18 mouse cellular contexts compared by ENCODE assay signal in genomic region chr2:178416970-178417369, GRCm38 (mm10). TPM values are rescaled to one million over a fixed set of nuclear protein-coding genes. Genes with fewer than 3 reads are reported as not detected.
DNase-seq lines count a peak whose midpoint lies in the region; ATAC-seq and TF ChIP-seq lines count a peak whose summit lies in the region.
"Had no signal": no experiment of that assay in that cellular context is flagged by ENCODE, and none has a peak within 500 bp of the region (broad histone marks: within the 10 kb centered on the region; RNA-seq: fewer than 3 reads in every experiment).

No protein-coding gene starts in this region.

- WGBS in heart, embryonic 16.5 days: 61% methylated on average over 4 of the region's 4 CpGs
- WGBS in lung, postnatal 0 days: 71% methylated on average over 4 of the region's 4 CpGs

- no peak for DNase-seq in heart, adult 18-20 months
- peak; percentile 17 for DNase-seq in ES-CJ7 (ENCODE audit: low read depth, low spot score)
- no peak for DNase-seq in kidney, postnatal 4 days
- no peak for DNase-seq in lung, postnatal 0 days (ENCODE audit: low spot score)
- DNase-seq in gastrocnemius, postnatal 10 days: no peak
- DNase-seq: adrenal gland, postnatal 36 days; cerebellum, postnatal 36 days; left cerebral cortex, postnatal 4 days had no signal

- no peak overlapping the region for H3K4me3 ChIP-seq in heart, embryonic 16.5 days (ENCODE audit: low read length)
- no peak overlapping the region for H3K4me3 ChIP-seq in lung, postnatal 0 days (ENCODE audit: low read depth, low read length)
- H3K4me3 ChIP-seq: forebrain, embryonic 13.5 days; kidney, embryonic 15.5 days; midbrain, embryonic 15.5 days; neural tube, embryonic 12.5 days had no signal

- TF ChIP-seq EP300 in lung, postnatal 0 days (IDR thresholded peaks at IDR 0.05): no peak

- H3K4me1 ChIP-seq in heart, embryonic 16.5 days (ENCODE audit: control insufficient read depth, insufficient read depth, low read length): peaks cover 38% of the 10 kb centered on the region
- H3K4me1 ChIP-seq in lung, postnatal 0 days (ENCODE audit: insufficient read depth, low read depth, low read length): peaks cover 7% of the 10 kb centered on the region

- H3K36me3 ChIP-seq in heart, embryonic 16.5 days (ENCODE audit: control insufficient read depth, insufficient read depth): peaks cover 19% of the 10 kb centered on the region
- no peaks in the 10 kb centered on the region for H3K36me3 ChIP-seq in lung, postnatal 0 days (ENCODE audit: insufficient read depth, low read length)
- H3K36me3 ChIP-seq: midbrain, embryonic 15.5 days; neural tube, embryonic 12.5 days had no signal

- no peak for ATAC-seq in heart, embryonic 16.5 days (replicated peaks; ENCODE audit: extremely low read depth, insufficient read depth, low FRiP score)
- ATAC-seq in granulocyte monocyte progenitor cell, adult 5-6 weeks (replicated peaks; ENCODE audit: poor library complexity, severe bottlenecking): peak; percentile 49
- peak; percentile 42 for ATAC-seq in megakaryocyte, adult 5-6 weeks (ENCODE audit: poor library complexity, severe bottlenecking)
- no peak for ATAC-seq in lung, postnatal 0 days
- ATAC-seq: activated CD4-positive, CD25-positive, alpha-beta regulatory T cell, adult 4 months; forebrain, embryonic 13.5 days; midbrain, embryonic 15.5 days had no signal

- H3K4me2 ChIP-seq in heart, embryonic 16.5 days (ENCODE audit: low read depth, low read length): peak overlapping the region; percentile 30; the same call in 1 of the 2 replicates
- H3K4me2 ChIP-seq in lung, postnatal 0 days (replicated peaks; ENCODE audit: low read depth, low read length): no peak overlapping the region
- H3K4me2 ChIP-seq: forebrain, embryonic 13.5 days; kidney, embryonic 15.5 days; midbrain, embryonic 15.5 days; neural tube, embryonic 12.5 days had no signal

- peaks cover 7% of the 10 kb centered on the region for H3K9me3 ChIP-seq in heart, embryonic 16.5 days (replicated peaks; ENCODE audit: control insufficient read depth, low read length)
- H3K9me3 ChIP-seq in lung, postnatal 0 days (ENCODE audit: low read length): no peaks in the 10 kb centered on the region
- H3K9me3 ChIP-seq: forebrain, embryonic 13.5 days; kidney, embryonic 15.5 days; midbrain, embryonic 15.5 days; neural tube, embryonic 12.5 days had no signal

- no peak overlapping the region for H3K9ac ChIP-seq in heart, embryonic 16.5 days (ENCODE audit: low read length)
- no peak overlapping the region for H3K9ac ChIP-seq in lung, postnatal 0 days (replicated peaks; ENCODE audit: low read depth)
- H3K9ac ChIP-seq: forebrain, embryonic 13.5 days; kidney, embryonic 15.5 days; midbrain, embryonic 15.5 days; neural tube, embryonic 12.5 days had no signal

- no peak overlapping the region for H3K27ac ChIP-seq in heart, embryonic 16.5 days (ENCODE audit: low read length)
- no peak overlapping the region for H3K27ac ChIP-seq in lung, postnatal 0 days (ENCODE audit: low read length)
- H3K27ac ChIP-seq: forebrain, embryonic 13.5 days; kidney, embryonic 15.5 days; midbrain, embryonic 15.5 days; neural tube, embryonic 12.5 days had no signal

- H3K27me3 ChIP-seq in heart, embryonic 16.5 days (ENCODE audit: control insufficient read depth, insufficient read depth, low read length): 0 out of 2 replicates have a peak, but pooled peaks cover 2% of the 10 kb centered on the region
- H3K27me3 ChIP-seq in lung, postnatal 0 days (replicated peaks; ENCODE audit: insufficient read depth, low read length): no peaks in the 10 kb centered on the region

- no peak for TF ChIP-seq CTCF in lung, postnatal 0 days (IDR thresholded peaks at IDR 0.05)

RNA-seq across cellular contexts. Expression of gene Fam217b, which starts 2.6 kb away (rescaled TPM):
- 6.6 and 6.8 TPM in 2 replicates for polyA plus RNA-seq in heart, embryonic 16.5 days (2015; fragmentation: Nextera tagmentation; extraction: Ambion mirVana)
- total RNA-seq in heart, adult 18-20 months (2021): 10 to 100 TPM in 1 of 2 experiments, 1 to 10 TPM in 1; 9.1 to 11.4 TPM
- 7.0 and 7.4 TPM in 2 replicates for total RNA-seq in granulocyte monocyte progenitor cell, adult 5-6 weeks (2014; fragmentation: Nextera tagmentation)
- 3.9 and 5.9 TPM in 2 replicates for total RNA-seq in granulocyte monocyte progenitor cell, adult 5-6 weeks (2017)
- total RNA-seq in megakaryocyte, adult 5-6 weeks (2015): 10.2 and 16.0 TPM in 2 replicates
- total RNA-seq in megakaryocyte, adult 5-6 weeks (2017): 5.9 and 8.6 TPM in 2 replicates
- 3.5 and 4.2 TPM in 2 replicates for polyA plus RNA-seq in lung, postnatal 0 days (2015; fragmentation: Nextera tagmentation; extraction: Ambion mirVana)
- total RNA-seq in gastrocnemius, postnatal 10 days (2021): 1 to 10 TPM; 6.4 to 8.2 TPM

RNA-seq across cellular contexts. Expression of gene Ppp1r3d, which starts 2.7 kb away (rescaled TPM):
- 21.0 and 22.9 TPM in 2 replicates for polyA plus RNA-seq in heart, embryonic 16.5 days (2015; fragmentation: Nextera tagmentation; extraction: Ambion mirVana)
- total RNA-seq in heart, adult 18-20 months (2021): 10 to 100 TPM; 10.0 to 10.1 TPM
- 2.4 and 3.2 TPM in 2 replicates for total RNA-seq in granulocyte monocyte progenitor cell, adult 5-6 weeks (2014; fragmentation: Nextera tagmentation)
- 0.73 and 1.0 TPM in 2 replicates for total RNA-seq in granulocyte monocyte progenitor cell, adult 5-6 weeks (2017)
- 7.4 and 7.5 TPM in 2 replicates for total RNA-seq in megakaryocyte, adult 5-6 weeks (2015)
- 5.4 and 5.8 TPM in 2 replicates for total RNA-seq in megakaryocyte, adult 5-6 weeks (2017)
- polyA plus RNA-seq in lung, postnatal 0 days (2015; fragmentation: Nextera tagmentation; extraction: Ambion mirVana): 3.5 and 4.2 TPM in 2 replicates
- total RNA-seq in gastrocnemius, postnatal 10 days (2021): 10 to 100 TPM; 10.3 to 11.6 TPM
- polyA plus RNA-seq: activated CD4-positive, CD25-positive, alpha-beta regulatory T cell, adult 4 months had no signal

RNA-seq across cellular contexts. Expression of gene Sycp2, which starts 9.5 kb away (rescaled TPM):
- polyA plus RNA-seq in heart, embryonic 16.5 days (2015; fragmentation: Nextera tagmentation; extraction: Ambion mirVana): 0.12 and 0.20 TPM in 2 replicates
- total RNA-seq in heart, adult 18-20 months (2021): 1 to 10 TPM in 1 of 2 experiments, under 1 TPM in 1; 0.67 to 1.1 TPM
- total RNA-seq in granulocyte monocyte progenitor cell, adult 5-6 weeks (2014; fragmentation: Nextera tagmentation): 0.06 TPM in 1 of 2 replicates, not detected in the other
- total RNA-seq in granulocyte monocyte progenitor cell, adult 5-6 weeks (2017): not detected in 2 replicates
- total RNA-seq in megakaryocyte, adult 5-6 weeks (2015): 0.96 and 3.1 TPM in 2 replicates
- 1.4 and 1.5 TPM in 2 replicates for total RNA-seq in megakaryocyte, adult 5-6 weeks (2017)
- 0.10 and 0.15 TPM in 2 replicates for polyA plus RNA-seq in lung, postnatal 0 days (2015; fragmentation: Nextera tagmentation; extraction: Ambion mirVana)
- total RNA-seq in gastrocnemius, postnatal 10 days (2021): under 1 TPM; 0.18 to 0.28 TPM
- polyA plus RNA-seq: spleen, adult 2 months had no signal

RNA-seq across cellular contexts. Expression of gene Cdh26, which starts 13.4 kb away (rescaled TPM):
- 0.15 and 0.18 TPM in 2 replicates for polyA plus RNA-seq in heart, embryonic 16.5 days (2015; fragmentation: Nextera tagmentation; extraction: Ambion mirVana)
- under 1 TPM in 1 of 2 experiments, not detected in 1; 0.44 TPM for total RNA-seq in heart, adult 18-20 months (2021)
- not detected in 2 replicates for total RNA-seq in granulocyte monocyte progenitor cell, adult 5-6 weeks (2014; fragmentation: Nextera tagmentation)
- total RNA-seq in granulocyte monocyte progenitor cell, adult 5-6 weeks (2017): not detected in 2 replicates
- total RNA-seq in megakaryocyte, adult 5-6 weeks (2015): not detected in 2 replicates
- total RNA-seq in megakaryocyte, adult 5-6 weeks (2017): not detected in 2 replicates
- 0.13 and 0.19 TPM in 2 replicates for polyA plus RNA-seq in lung, postnatal 0 days (2015; fragmentation: Nextera tagmentation; extraction: Ambion mirVana)
- total RNA-seq in gastrocnemius, postnatal 10 days (2021): under 1 TPM in 1 of 2 experiments, not detected in 1; 0.09 TPM
- total RNA-seq: gastrocnemius, adult 18-20 months had no signal
- polyA plus RNA-seq: activated CD4-positive, CD25-positive, alpha-beta regulatory T cell, adult 4 months; forebrain, embryonic 13.5 days; spleen, adult 2 months had no signal

Comparison
In these comparisons a context has a peak if more than half of its experiments do, and no peak if none do; other contexts are left out.
1. ATAC-seq: peak in granulocyte monocyte progenitor cell, adult 5-6 weeks (single experiment) and megakaryocyte, adult 5-6 weeks (single experiment); none in heart, embryonic 16.5 days (single experiment) and lung, postnatal 0 days (single experiment).